Mouse (Mus musculus) kidney, postnatal 14 days (tissue): ENCODE data around the gene Dtnbp1.

Source experiments
- DNase-seq: peaks from one replicate; pipeline ENCODE4 v3.0.0; 2022; ENCODE audit warnings: mixed read lengths

Dtnbp1 gene

DNA sequence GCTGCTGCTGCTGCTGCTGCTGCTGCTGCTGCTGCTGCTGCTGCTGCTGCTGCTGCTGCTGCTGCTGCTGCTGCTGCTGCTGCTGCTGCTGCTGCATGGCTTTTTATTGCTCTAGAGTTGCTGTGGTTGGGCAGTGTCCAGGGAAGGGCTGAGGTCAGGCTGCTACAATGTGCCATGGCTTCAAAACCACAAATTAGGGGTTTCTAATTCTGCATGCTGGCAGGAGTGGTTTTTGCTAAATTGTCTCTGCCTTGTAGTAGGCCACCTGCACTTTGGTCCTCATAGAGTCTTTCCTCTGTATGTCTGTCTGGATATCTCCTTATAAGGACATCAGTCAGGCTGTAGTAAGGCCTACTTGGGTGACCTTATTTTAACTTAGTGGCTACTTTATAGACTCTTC, 98.5 kb downstream of the Dtnbp1 start:
- no peak for DNase-seq

DNA sequence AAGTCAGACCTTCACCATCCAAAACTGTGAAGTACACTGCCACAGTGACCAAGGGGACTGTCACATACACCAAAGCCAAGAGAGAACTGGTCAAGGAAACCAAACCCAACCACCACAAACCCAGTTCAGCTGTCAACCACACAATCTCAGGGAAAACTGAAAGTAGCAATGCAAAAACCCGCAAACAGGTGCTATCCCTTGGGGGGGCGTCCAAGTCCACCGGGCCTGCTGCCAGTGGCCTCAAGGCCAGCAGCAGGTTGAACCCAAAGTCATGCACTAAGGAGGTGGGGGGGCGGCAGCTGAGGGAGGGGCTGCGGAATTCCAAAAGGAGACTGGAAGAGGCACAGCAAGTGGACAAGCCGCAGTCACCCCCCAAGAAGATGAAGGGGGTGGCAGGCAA, 99.6 kb downstream of the Dtnbp1 start:
- DNase-seq = no peak

DNA sequence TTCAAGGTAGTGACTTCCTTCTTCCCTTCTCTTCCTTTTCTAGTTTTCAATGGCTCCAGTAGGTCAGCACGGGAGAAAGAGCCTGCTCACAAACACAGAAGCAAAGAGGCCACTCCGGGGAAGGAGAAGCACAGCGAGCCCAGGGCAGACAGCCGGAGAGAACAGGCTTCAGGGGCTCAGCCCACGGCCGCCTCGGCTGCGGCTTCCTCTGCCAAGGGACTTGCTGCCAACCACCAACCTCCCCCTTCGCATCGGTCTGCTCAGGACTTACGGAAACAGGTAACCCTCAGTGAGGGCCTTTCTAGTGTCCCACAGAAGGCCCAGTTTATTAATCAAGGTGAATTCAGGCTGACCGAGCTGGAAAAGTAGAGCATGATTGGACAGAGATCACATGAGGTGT, 105.7 kb downstream of the Dtnbp1 start:
- no peak for DNase-seq

DNA sequence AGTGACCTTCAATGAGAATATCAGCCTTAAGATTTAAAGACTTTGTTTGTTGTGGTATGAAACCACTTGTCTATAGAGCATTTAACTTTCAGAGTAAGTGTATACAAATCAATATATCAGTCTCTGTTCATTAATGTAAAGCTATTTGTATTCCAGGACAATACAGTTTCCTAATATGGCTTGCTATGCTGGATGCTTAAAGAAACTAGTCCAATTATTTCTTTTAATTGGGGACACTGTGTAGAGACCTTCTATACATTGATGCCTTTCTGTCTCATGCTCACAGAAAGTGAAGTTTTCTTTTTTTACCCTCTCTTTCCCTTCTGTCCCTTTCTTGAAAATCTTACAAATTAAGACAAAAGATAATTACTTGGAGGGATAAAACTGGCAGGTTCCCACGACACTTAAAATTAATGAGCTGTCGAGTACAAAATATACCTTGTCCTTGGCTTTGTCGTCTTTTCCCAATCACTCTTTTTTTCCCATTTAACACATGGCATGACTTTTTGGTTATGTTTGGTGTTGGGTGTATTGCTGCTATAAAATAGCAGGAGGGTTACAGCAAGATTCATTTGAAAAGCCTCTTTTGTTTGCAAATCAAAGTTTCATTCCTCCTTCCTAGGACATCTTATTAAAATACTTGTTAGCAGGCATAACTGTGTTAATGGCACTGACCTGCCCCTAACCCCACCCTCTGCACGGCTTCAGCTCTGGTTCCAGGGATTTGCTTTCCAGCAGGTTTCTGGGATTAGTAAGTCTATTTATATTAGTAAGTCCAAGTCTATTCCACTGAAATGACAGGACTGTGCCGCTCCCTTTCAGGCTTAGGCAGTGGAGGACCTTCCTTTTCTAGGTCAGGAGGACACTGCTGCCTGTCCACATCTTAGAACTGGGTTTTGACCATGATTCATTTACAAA, 109.9 kb downstream of the Dtnbp1 start:
- no peak for DNase-seq

DNA sequence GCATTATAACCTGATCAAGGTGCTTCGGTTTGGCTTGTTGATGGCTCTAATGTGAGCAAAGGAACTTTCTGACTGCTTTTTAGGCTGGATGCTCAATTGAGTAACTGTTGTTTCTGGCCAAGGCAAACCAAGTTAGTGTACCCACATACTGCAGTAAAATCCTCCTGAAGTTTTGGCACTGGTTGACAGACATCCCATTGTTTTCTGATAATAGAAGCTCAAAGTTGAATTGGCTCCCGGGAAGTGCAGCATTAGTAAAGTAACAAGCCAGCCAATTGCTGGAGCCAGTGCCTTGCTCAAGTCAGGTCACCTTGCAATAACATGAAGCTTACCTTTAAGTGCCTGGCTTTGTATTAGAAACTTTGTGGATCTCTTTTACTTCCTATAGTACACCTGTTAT, 111.3 kb downstream of the Dtnbp1 start:
- no peak for DNase-seq

DNA sequence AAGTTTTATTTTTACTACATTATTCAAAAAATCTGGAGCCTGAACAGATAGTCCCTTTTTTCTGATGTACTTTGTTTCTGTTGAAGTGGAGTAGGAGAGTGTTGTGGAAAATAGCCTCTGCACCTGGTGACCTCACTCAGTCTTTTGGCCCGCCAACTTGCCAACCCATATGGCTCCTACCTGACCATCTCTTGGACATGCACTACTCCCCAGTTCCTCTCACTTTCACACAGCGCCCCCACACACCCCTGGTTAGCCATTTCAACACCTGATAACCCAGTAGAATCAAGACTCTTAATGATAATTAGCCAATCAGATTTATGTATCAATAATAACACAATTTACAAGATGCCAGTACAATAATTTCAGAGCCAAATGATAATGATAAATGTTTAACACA, 115.7 kb downstream of the Dtnbp1 start:
- no peak for DNase-seq

DNA sequence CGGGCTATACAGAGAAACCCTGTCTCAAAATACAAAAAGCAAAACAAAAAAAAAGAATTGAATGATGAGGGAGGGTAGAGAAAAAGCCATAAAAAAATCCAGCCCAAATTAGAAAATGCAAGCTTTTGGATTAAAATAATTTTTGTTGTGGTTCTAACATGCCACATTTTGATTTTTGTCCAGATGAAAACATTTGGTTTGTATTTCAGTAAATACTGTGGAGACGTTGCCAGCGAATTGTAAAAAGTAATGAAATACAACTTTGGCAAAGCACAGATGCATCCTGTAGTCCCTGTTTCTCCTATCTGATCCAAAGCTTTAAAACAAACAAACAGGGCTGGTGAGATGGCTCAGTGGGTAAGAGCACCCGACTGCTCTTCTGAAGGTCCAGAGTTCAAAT, 120.9 kb downstream of the Dtnbp1 start:
- peak; percentile 37 for DNase-seq

DNA sequence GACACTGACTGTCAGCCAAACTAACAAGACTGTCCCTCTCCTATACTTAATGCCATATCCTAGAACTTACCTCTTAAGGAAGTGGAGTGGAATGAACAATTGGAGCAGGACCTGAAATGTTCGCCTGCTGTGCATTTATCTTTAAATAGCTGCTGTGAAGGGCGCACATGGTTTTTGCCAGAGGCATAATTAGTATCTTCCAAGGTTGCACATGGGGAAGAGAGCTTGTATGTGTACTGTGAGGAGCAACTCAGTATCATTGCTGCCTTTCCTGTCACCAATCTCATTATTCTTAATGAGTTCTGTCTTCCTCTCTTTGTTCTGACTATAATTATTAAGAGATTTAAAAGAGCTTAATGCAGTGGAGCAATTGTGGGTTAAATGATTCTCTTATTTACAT, 125.1 kb downstream of the Dtnbp1 start:
- no peak for DNase-seq
